Mouse (Mus musculus) intestine, postnatal 0 days (tissue): ENCODE measurements around the gene Ddah1. TPM values are rescaled to one million over a fixed set of nuclear protein-coding genes. Genes with fewer than 3 reads are reported as not detected.

ENCODE experiments used
- ATAC-seq: fragments of 200-750 bp; cut with Nextera tagmentation; 2 replicates; pipeline ENCODE4 v1.8.0; 2017; ENCODE audit warnings: mild to moderate bottlenecking, moderate TSS enrichment, moderate library complexity
- H3K27ac ChIP-seq: fragments of 300-500 bp; sonication (generic); 2 replicates; pipeline ENCODE4 v1.5.1; 2014; ENCODE audit warnings: mild to moderate bottlenecking, low read depth, low read length, moderate library complexity
- H3K27me3 ChIP-seq: fragments of 300-500 bp; sonication (generic); replicated peaks from 2 replicates; pipeline ENCODE4 v1.6.1; 2014; ENCODE audit warnings: low read length, mixed read lengths; ENCODE audit not compliant: control insufficient read depth, insufficient read depth
- H3K36me3 ChIP-seq: fragments of 300-500 bp; sonication (generic); 2 replicates; pipeline ENCODE4 v1.6.1; 2014; ENCODE audit warnings: mild to moderate bottlenecking, moderate library complexity; ENCODE audit not compliant: control insufficient read depth, insufficient read depth
- H3K4me1 ChIP-seq: fragments of 300-500 bp; sonication (generic); replicated peaks from 2 replicates; pipeline ENCODE4 v1.6.1; 2014; ENCODE audit warnings: antibody characterized with exemption, low read length, mixed read lengths; ENCODE audit not compliant: control insufficient read depth, insufficient read depth
- H3K4me2 ChIP-seq: fragments of 300-500 bp; sonication (generic); replicated peaks from 2 replicates; pipeline ENCODE4 v1.6.1; 2014; ENCODE audit warnings: low read depth, mild to moderate bottlenecking, moderate library complexity
- H3K4me3 ChIP-seq: fragments of 300-500 bp; sonication (generic); 2 replicates; pipeline ENCODE4 v1.5.1; 2014; ENCODE audit warnings: low read depth, low read length
- H3K9ac ChIP-seq: fragments of 300-500 bp; sonication (generic); 2 replicates; pipeline ENCODE4 v1.6.1; 2014; ENCODE audit warnings: mild to moderate bottlenecking, low read depth, low read length
- H3K9me3 ChIP-seq: fragments of 300-500 bp; sonication (generic); 2 replicates; pipeline ENCODE4 v1.6.1; 2016; ENCODE audit warnings: mixed run types; ENCODE audit not compliant: control insufficient read depth
- CTCF ChIP-seq: sonication (generic); IDR thresholded peaks from 2 replicates; pipeline ENCODE4 v1.5.1; 2016; ENCODE audit warnings: low read depth, mild to moderate bottlenecking, control low read depth, antibody characterized with exemption, moderate library complexity
- WGBS: fragments of 180-500 bp; shearing (Covaris S2); extraction: QIAGEN DNeasy Blood & Tissue Kit; methylation state at CpG from one replicate; pipeline ENCODE4 v1.1.7; 2014; 5-methylcytosine and 5-hydroxymethylcytosine counted together
- polyA plus RNA-seq: library from polyadenylated mRNA; unstranded; fragments of >200 nt; fragmentation: Nextera tagmentation; extraction: Ambion mirVana; gene quantifications from 2 replicates; pipeline ENCODE4 v1.2.1, GENCODE M21; 2015

Ddah1 gene
- polyA plus RNA-seq, 1 experiment from 2014 or later = 25.9 TPM

DNA sequence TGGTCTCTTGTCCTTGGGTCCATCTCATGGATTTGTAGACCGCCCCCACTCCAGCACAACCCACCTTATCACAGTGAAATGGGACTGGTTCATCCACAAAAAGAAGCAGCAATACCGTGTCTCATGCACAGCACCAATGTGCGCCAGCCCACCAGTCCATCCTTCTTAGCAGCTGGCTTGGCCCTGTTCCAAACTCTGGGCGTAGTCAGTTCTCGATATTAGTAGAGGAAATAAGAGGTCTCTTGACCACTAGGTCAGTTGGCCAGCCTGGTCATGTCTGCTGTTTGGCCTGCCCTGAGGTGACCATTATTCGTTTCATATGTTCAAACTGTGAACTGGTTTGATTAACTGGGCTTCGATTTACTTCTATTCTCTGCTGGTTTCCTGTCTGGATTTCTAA lies 15.9 kb downstream of the Ddah1 start:
- Histone ChIP-seq H3K4me1 (peaks cover 6% of the 10 kb centered on the region; the same call in 1 of the 2 replicates), H3K36me3 (no peaks in the 10 kb centered on the region), H3K4me2 (no peak overlapping the region), H3K27ac (no peak overlapping the region), H3K9ac (no peak overlapping the region), H3K9me3 (no peaks in the 10 kb centered on the region), H3K27me3 (no peaks in the 10 kb centered on the region), H3K4me3 (no peak overlapping the region)
- no peak for ATAC-seq
- 81% methylated on average over 7 of the region's 7 CpGs for WGBS
- no peak for TF ChIP-seq CTCF

- TF ChIP-seq CTCF = no peak
- Histone ChIP-seq H3K9me3 (no peaks in the 10 kb centered on the region), H3K9ac (no peak overlapping the region), H3K4me3 (no peak overlapping the region), H3K27ac (no peak overlapping the region), H3K4me2 (no peak overlapping the region), H3K27me3 (no peaks in the 10 kb centered on the region), H3K4me1 (peaks cover 9% of the 10 kb centered on the region; the same call in 1 of the 2 replicates), H3K36me3 (no peaks in the 10 kb centered on the region)
- no peak for ATAC-seq
- 64% methylated on average over 5 of the region's 5 CpGs for WGBS
Observed at GRCm38 (mm10) chr3:145775236-145775635, 16.8 kb downstream of the Ddah1 start.

DNA sequence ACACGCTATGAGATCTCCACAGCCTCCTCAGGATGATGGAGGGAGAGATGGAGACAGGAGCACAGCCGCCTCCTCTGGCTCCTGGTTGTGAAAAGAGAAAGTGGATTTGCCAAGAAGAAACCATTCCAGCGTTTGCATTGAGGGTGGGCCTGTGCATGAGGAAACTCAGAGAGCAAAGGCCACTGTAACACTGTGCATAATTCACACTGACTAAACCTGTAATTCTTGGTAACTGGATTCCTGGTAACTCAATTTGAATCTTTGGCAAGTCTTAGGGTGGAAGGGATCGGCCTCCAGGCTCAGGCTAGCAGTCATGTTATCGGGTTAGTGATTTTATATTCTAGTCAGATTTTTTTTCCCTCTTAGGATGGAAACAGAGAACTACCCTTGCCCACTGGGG lies 17.4 kb downstream of the Ddah1 start:
- H3K4me3 ChIP-seq = no peak overlapping the region
- ATAC-seq = peak; percentile 78
- H3K27me3 ChIP-seq = no peaks in the 10 kb centered on the region
- H3K4me1 ChIP-seq = peaks cover 9% of the 10 kb centered on the region; the same call in 1 of the 2 replicates
- H3K27ac ChIP-seq = no peak overlapping the region
- H3K9me3 ChIP-seq = no peaks in the 10 kb centered on the region
- no peak for TF ChIP-seq CTCF
- H3K4me2 ChIP-seq = no peak overlapping the region
- H3K9ac ChIP-seq = no peak overlapping the region
- 38% methylated on average over 5 of the region's 5 CpGs for WGBS
- H3K36me3 ChIP-seq = no peaks in the 10 kb centered on the region

DNA sequence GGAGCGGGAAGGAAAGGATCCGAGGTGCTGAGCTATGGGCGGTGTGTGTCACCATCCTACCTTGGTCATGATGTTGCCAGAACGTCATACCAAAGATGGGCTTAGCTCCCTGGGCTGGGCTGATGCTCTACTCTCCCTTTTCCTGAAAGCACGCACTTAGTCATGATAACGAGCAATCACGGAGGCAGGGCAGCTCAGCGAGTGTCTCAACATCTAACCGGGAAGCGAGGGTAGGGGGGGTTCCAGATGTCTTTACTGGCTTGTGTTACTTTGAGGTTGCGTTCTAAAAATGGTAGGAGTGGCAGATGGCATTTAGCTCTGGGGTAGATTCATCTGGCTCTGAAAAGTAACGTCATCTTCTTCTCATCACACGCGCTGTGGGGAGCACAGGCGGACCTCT lies 18.5 kb downstream of the Ddah1 start:
- Histone ChIP-seq H3K27ac (no peak overlapping the region), H3K4me1 (peaks cover 9% of the 10 kb centered on the region; the same call in 1 of the 2 replicates), H3K27me3 (no peaks in the 10 kb centered on the region), H3K36me3 (no peaks in the 10 kb centered on the region), H3K4me2 (no peak overlapping the region), H3K9ac (no peak overlapping the region), H3K9me3 (no peaks in the 10 kb centered on the region), H3K4me3 (no peak overlapping the region)
- TF ChIP-seq CTCF = no peak
- no peak for ATAC-seq
- 90% methylated on average over 15 of the region's 15 CpGs for WGBS

DNA sequence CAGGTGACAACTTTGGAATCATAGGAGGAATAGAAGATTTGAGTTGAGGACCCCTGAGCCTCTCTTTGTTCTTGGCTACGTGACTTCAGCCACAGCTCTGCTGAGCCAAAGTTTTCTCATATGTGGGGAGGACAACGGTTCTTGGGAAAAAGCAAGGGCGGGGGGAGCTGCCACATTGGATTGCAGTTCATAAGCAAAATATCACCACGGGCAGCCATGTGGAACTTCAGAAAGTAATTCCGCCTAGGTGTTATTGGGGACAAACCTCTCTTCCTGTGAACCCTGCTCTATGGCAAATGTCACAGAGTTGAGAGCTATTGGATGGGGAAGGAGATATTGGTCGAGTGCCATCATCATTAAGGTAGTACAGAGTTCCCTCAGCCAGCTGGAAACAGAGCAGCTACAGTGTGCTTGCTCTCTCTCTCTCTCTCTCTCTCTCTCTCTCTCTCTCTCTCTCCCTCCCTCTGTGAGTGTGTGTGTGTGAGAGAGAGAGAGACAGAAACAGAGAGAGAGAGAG lies 20.0 kb downstream of the Ddah1 start:
- ATAC-seq = no peak
- Histone ChIP-seq H3K27me3 (no peaks in the 10 kb centered on the region), H3K4me3 (no peak overlapping the region), H3K9me3 (no peaks in the 10 kb centered on the region), H3K36me3 (no peaks in the 10 kb centered on the region), H3K4me1 (peaks cover 9% of the 10 kb centered on the region; the same call in 1 of the 2 replicates), H3K4me2 (no peak overlapping the region), H3K9ac (no peak overlapping the region), H3K27ac (no peak overlapping the region)
- 72% methylated on average over 6 of the region's 6 CpGs for WGBS
- TF ChIP-seq CTCF = no peak

DNA sequence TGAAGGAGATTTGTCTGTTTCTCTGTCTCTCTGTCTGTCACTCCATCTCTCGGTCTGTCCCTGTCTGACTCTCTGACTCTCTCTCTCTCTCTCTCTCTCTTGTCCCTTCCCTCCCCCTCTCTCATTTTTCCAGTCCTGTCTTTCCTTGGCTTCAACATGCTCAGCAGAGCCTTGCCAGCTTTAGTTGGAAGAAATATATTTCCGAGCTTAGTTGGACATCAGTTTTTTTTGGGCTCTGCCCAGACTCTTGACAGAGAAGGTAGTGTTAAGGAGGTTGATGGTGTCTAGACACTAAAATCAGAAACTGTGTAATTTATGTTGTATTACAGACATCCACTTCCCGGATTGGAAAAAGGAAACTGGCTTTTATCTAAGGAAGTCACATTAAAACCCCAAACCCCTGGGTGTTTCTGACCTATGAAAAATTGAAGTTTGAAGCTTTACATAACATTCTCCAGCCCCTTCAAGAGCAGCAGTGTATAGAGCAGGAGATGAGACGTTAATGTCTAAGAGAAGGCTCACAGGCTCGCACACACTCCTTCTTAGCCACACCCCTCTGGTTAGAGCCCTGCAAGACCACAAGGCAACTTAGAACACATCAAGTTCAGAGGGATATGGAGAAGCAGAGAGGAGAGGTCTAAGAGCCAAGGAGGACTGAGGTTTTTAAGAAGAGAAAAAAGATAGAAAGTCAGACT lies 21.0 kb downstream of the Ddah1 start:
- TF ChIP-seq CTCF = no peak
- ATAC-seq = no peak
- no peaks in the 10 kb centered on the region for H3K9me3 ChIP-seq
- peaks cover 9% of the 10 kb centered on the region; the same call in 1 of the 2 replicates for H3K4me1 ChIP-seq
- 37% methylated on average over 5 of the region's 5 CpGs for WGBS
- H3K4me3 ChIP-seq = no peak overlapping the region
- H3K4me2 ChIP-seq = no peak overlapping the region; the same call in 1 of the 2 replicates
- H3K9ac ChIP-seq = no peak overlapping the region
- H3K36me3 ChIP-seq = no peaks in the 10 kb centered on the region
- H3K27ac ChIP-seq = no peak overlapping the region
- no peaks in the 10 kb centered on the region for H3K27me3 ChIP-seq
